Mouse (Mus musculus): ENCODE measurements at regions not wholly inside any gene's neighbourhood (a gene's known extent, or its start where the extent isn't known, plus 50 kb on each side); places are given as distances from the start of the nearest gene placed in this dataset.

GRCm38 (mm10) chr9:89793018-89793417 is 54.7 kb upstream of the Ankrd34c start:
- intact Hi-C loops (cut with DNase I) = loop anchor here (5.0 kb wide), 1 partner anchor 81 kb away; no protein-coding TSS in a partner anchor

GRCm38 (mm10) chr9:89789926-89790325 is 51.7 kb upstream of the Ankrd34c start:
- intact Hi-C loops (cut with DNase I) = loop anchor here (5.0 kb wide), 1 partner anchor 78 kb away; no protein-coding TSS in a partner anchor

GRCm38 (mm10) chr9:89788651-89789050 is 50.4 kb upstream of the Ankrd34c start:
- intact Hi-C loops (cut with DNase I) = no loop called here

Small RNAs in the stretch of these regions (microRNA-seq; reads per million reads assigned to microRNA genes)
- gene Mir184 = 15.4 to 24.2 reads per million in 2 experiments

Data from adrenal gland (tissue).